Mouse (Mus musculus) cerebellum, adult 2 months (tissue): Measurements from ENCODE around the gene Eml1.

Experiments used
- CTCF ChIP-seq: fragments of 200-500 bp; IDR thresholded peaks from 2 replicates; pipeline ENCODE4 v1.5.1; 2011; ENCODE audit warnings: low read depth, mild to moderate bottlenecking, control low read depth, low read length, moderate library complexity, borderline replicate concordance; ENCODE audit not compliant: insufficient read depth
- POLR2A ChIP-seq: fragments of 200-500 bp; IDR thresholded peaks from 2 replicates; pipeline ENCODE4 v1.6.1; 2011; ENCODE audit warnings: low read length, control low read depth, borderline replicate concordance; ENCODE audit not compliant: insufficient read depth

DNA sequence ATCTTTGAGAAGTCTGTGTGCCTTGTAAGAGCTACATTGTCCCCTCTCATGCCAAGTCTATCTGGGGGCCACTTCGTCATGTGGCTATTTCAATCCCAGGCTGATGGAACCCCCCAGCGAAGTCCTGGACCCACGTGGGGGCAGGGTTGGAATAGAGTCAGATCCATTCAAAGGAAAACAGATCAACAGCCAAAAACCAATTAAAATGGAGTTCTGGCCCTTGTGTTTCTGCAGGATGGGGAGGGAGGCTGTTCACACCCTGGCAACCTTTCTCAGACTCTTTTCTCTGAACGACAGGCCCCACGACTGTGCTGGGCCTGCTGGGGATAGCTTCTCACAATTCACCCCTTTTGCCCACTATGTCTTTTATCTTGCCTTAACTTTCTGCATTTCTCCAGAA, 44.4 kb upstream of the Eml1 start:
- no peak for TF ChIP-seq POLR2A
- no peak for TF ChIP-seq CTCF
